Mouse (Mus musculus): ENCODE measurements around the gene Raf1.

GRCm38 (mm10) chr6:115692163-115692950, 15.9 kb upstream of the Raf1 start:
- TF ChIP-seq POLR2A (IDR thresholded peaks at IDR 0.05; ENCODE audit: low read depth, low read length) = no peak
- no peak for TF ChIP-seq CTCF (conservative IDR thresholded peaks at IDR 0.05; ENCODE audit: insufficient read depth, insufficient read length, low read depth, low read length)
